In genomic region chr2:53190684-53191511, GRCm38 (mm10) we compare ENCODE assay signal across 1 mouse cellular context.
A peak's percentile ranks its signal among the peaks of the same experiment; 100 is the strongest.
TF ChIP-seq lines count a peak whose summit lies in the region.

Prpf40a (minus strand) TSS chr2:53191284.

TF ChIP-seq in MEL, 35 proteins besides CTCF, POLR2A, EP300 and RAD21 (continued from another document):
- TF ChIP-seq ZMIZ1 (IDR thresholded peaks at IDR 0.05; ENCODE audit: low read depth, low read length) (peak; percentile 73), CHD1 (IDR thresholded peaks at IDR 0.05; ENCODE audit: low read depth, low read length) (0 out of 2 replicates have a peak, but pooled peaks have one; percentile 15)
TF ChIP-seq in MEL: peak in this region for 14.
